Mouse (Mus musculus): ENCODE results near the gene Tmed1.
"Not testable (repeated sequence)": the region's sequence is repeated elsewhere in the genome, so short reads cannot be mapped to it uniquely, and the experiment has no call there.

Gene Tmed1

GRCm38 (mm10) chr9:21472913-21473312 is 37.1 kb downstream of the Tmed1 start:
- peak in 1 of 2 experiments; percentile 47 for DNase-seq (ENCODE audit: low spot score in 2 of 2)

DNA sequence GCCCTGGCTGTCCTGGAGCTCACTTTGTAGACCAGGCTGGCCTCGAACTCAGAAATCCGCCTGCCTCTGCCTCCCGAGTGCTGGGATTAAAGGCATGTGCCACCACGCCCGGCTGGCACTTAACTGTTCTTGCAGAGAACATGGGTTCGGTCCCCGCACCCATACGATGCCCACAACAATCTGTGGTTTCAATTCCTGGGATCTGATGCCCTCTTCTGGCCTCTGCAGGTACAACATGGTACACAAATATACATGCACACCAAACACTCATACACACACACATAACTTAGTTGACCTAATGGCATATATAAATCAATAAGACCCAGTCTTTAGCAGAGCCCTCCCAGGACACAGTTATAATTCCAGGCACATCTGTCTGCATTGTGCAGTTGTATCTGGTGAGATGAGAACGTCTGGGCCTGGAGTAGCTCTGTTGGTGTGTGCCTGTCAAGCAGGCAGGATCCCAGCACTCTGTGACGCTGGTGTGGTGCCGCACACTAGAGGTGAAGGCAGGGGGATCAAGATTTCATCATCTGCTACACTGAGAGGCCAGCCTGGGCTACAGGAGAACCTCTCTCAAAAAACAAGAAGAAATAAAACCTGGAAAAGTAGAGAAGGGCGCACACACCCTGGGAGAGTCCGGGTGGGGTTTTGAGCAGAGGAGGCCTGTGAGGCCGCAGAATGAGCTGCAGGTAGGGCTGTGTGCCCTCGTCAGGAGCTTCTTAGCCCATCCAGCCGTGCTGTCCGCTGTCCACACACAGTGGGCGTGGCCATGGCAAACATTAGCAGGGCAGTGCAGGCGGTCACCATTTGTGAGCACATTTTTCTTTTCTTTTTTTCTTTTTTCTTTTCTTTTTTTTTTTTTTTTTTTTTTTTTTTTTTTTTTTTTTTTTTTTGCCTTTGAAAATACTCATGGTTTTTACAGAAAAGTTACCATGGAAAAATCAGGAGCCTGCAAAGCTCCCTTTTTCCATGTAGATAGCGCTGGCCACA is 40.7 kb downstream of the Tmed1 start:
- peak; percentile 54 to 66 for DNase-seq (ENCODE audit: low spot score in 2 of 2)

- DNase-seq (ENCODE audit: low spot score in 2 of 2): not testable (repeated sequence)
Measured at GRCm38 (mm10) chr9:21464565-21464928, 45.5 kb downstream of the Tmed1 start.

- DNase-seq (ENCODE audit: low spot score in 2 of 2): no peak
Measured at GRCm38 (mm10) chr9:21463766-21464564, 46.1 kb downstream of the Tmed1 start.

- peak in 1 of 2 experiments; percentile 49 for DNase-seq (ENCODE audit: low spot score in 2 of 2)
Measured at GRCm38 (mm10) chr9:21463138-21463590, 46.9 kb downstream of the Tmed1 start.

DNA sequence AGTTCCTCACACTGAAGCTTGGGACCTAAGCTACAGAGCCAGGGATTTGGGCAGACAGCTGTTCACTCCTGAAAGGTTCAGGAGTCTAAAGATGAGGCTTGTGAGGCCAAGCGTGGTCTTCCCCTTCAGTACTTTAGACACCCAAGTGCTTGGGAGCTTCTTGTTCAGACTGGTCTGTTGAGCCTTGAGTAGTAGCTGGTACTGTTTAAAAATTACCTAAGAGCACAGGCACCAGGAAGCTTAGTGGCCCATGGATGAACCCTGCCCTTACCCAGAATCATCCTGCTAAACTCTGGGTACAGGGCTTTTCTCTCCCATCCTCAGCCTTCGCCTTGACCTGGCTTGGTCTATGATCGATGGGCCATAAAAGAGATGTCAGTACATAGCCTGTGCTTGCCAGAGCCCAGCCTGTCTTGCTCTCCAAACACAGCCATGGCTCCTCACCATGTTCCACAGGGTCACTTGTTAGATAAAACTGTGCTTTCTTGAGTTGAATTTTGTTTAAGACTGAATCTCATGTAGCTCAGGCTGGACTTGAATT is 49.6 kb downstream of the Tmed1 start:
- no peak for DNase-seq (ENCODE audit: low spot score in 2 of 2)

DNA sequence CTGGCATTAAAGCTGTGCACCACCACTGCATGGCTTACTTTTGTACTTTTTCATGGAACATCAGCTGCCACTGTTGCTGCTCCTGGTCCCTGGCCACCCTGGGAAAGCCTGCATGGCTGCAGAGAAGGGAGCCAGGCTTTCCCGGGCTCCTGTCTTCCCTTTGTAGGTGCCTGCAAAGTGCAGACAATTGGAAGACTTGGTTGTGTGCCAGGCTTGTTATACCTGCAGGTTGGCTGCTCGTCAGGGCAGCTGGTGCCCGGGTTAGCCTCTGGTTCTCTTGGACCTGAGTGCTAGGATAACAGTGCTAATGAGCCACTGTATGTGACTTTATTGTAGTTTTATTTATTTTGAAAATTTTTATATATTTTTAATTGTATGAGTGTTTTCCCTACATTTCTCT is 51.2 kb downstream of the Tmed1 start:
- no peak for DNase-seq (ENCODE audit: low spot score in 2 of 2)
